Mouse (Mus musculus): ENCODE measurements around the gene Clca2.

DNA sequence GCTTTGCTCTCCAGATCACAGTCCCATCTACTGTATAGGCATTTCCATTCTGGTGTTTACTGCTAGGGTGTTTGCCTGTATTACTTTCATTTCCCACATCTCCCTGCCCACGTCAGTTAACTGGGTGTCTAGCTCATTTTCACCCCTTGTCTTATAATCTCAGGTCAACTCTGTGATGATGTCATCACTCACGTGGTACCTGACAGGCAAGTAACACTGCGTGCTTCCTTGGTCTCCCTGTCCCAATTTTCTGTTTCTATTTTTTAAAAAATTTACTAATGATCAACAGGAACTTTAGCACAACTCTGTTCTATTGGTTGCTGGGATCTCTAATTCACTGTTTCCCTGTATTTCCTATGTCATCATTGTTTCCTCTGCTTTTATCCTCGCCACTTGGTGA, 30.3 kb downstream of the Clca2 start:
- TF ChIP-seq CTCF (IDR thresholded peaks at IDR 0.05; ENCODE audit: low read depth), result no peak
- TF ChIP-seq EP300 (IDR thresholded peaks at IDR 0.05; ENCODE audit: low read depth), result no peak
